12 mouse cellular contexts compared by ENCODE assay signal in genomic region chr5:134121138-134121892, GRCm38 (mm10). TPM values are rescaled to one million over a fixed set of nuclear protein-coding genes. Genes with fewer than 3 reads are reported as not detected.
DNase-seq lines count a peak whose midpoint lies in the region.
"Had no signal": no experiment of that assay in that cellular context is flagged by ENCODE, and none has a peak within 500 bp of the region (broad histone marks: within the 10 kb centered on the region; RNA-seq: fewer than 3 reads in every experiment).

No protein-coding gene starts in this region.

- no peaks in the 10 kb centered on the region for H3K9me3 ChIP-seq in heart, embryonic 10.5 days
- H3K9me3 ChIP-seq: embryonic facial prominence, embryonic 13.5 days had no signal

- 49% methylated on average over 9 of the region's 9 CpGs for WGBS in heart, embryonic 10.5 days

- H3K4me3 ChIP-seq in heart, embryonic 10.5 days, result no peak overlapping the region
- H3K4me3 ChIP-seq: embryonic facial prominence, embryonic 13.5 days had no signal

- H3K27ac ChIP-seq in heart, embryonic 10.5 days, result peak overlapping the region; percentile 69
- H3K27ac ChIP-seq: embryonic facial prominence, embryonic 13.5 days had no signal

- DNase-seq in gastrocnemius, adult 18-20 months (ENCODE audit: low spot score), result peak; percentile 38
- DNase-seq in gastrocnemius, postnatal 14 days, result no peak
- peak; percentile 97 for DNase-seq in R1 (ENCODE audit: low read depth, low spot score)
- peak; percentile 90 for DNase-seq in heart, embryonic 10.5 days (ENCODE audit: low spot score)
- DNase-seq in lung, postnatal 10 days, result peak; percentile 42
- no peak for DNase-seq in right cerebral cortex, postnatal 36 days (ENCODE audit: low spot score in 2 of 2)
- no peak for DNase-seq in left cerebral cortex, adult 18-20 months (ENCODE audit: low spot score in 2 of 2)
- no peak for DNase-seq in layer of hippocampus, adult 8-10 months (ENCODE audit: low spot score in 2 of 2)
- DNase-seq: B cell, adult 2 months; left cerebral cortex, postnatal 4 days; spleen, adult 18-20 months had no signal

- no peaks in the 10 kb centered on the region for H3K27me3 ChIP-seq in heart, embryonic 10.5 days (ENCODE audit: insufficient read depth, poor library complexity, severe bottlenecking)
- H3K27me3 ChIP-seq: embryonic facial prominence, embryonic 13.5 days had no signal

- peaks cover 50% of the 10 kb centered on the region for H3K4me1 ChIP-seq in heart, embryonic 10.5 days

- H3K36me3 ChIP-seq in heart, embryonic 10.5 days, result peaks cover 8% of the 10 kb centered on the region

- intact Hi-C loops in gastrocnemius, postnatal 14 days (cut with DNase I; ENCODE audit: low total_unique reads), result no loop called here

RNA-seq across cellular contexts. Expression of gene Castor2, which starts 21.8 kb away (rescaled TPM):
- 10 to 100 TPM; 42.9 to 67.4 TPM for total RNA-seq in gastrocnemius, adult 18-20 months (2021)
- 10 to 100 TPM; 36.5 to 40.2 TPM for total RNA-seq in gastrocnemius, postnatal 14 days (2021)
- 5.1 and 5.8 TPM in 2 replicates for polyA plus RNA-seq in heart, embryonic 10.5 days (2016; fragmentation: Nextera tagmentation; extraction: Ambion mirVana)
- total RNA-seq in left cerebral cortex, adult 18-20 months (2021), result 10 to 100 TPM; 71.2 to 88.0 TPM
- total RNA-seq in layer of hippocampus, adult 8-10 months (2022), result 100 to 1,000 TPM in 1 of 4 experiments, 10 to 100 TPM in 3; 53.3 to 102 (median 68.7) TPM

RNA-seq across cellular contexts. Expression of gene Rcc1l, which starts 55.3 kb away (rescaled TPM):
- total RNA-seq in gastrocnemius, adult 18-20 months (2021), result 10 to 100 TPM; 22.7 to 25.2 TPM
- total RNA-seq in gastrocnemius, postnatal 14 days (2021), result 10 to 100 TPM; 13.9 to 18.3 TPM
- 32.9 and 36.7 TPM in 2 replicates for polyA plus RNA-seq in heart, embryonic 10.5 days (2016; fragmentation: Nextera tagmentation; extraction: Ambion mirVana)
- total RNA-seq in left cerebral cortex, adult 18-20 months (2021), result 10 to 100 TPM; 14.1 to 15.7 TPM
- total RNA-seq in layer of hippocampus, adult 8-10 months (2022), result 10 to 100 TPM; 15.6 to 18.8 (median 16.9) TPM

Comparison
In these comparisons a context has a peak if more than half of its experiments do, and no peak if none do; other contexts are left out.
1. DNase-seq: peak in gastrocnemius, adult 18-20 months (single experiment), R1 (single experiment), heart, embryonic 10.5 days (single experiment) and lung, postnatal 10 days (single experiment); none in gastrocnemius, postnatal 14 days (single experiment), right cerebral cortex, postnatal 36 days (0 of 2), left cerebral cortex, adult 18-20 months (0 of 2) and layer of hippocampus, adult 8-10 months (0 of 2).